Mouse (Mus musculus): ENCODE measurements around the gene Myo18a.
A peak's percentile ranks its signal among the peaks of the same experiment; 100 is the strongest.

Myo18a gene

GRCm38 (mm10) chr11:77771879-77772713 is 9.1 kb downstream of the Myo18a start:
- DNase-seq (ENCODE audit: low spot score in 2 of 2): no peak

GRCm38 (mm10) chr11:77775701-77776400 is 12.8 kb downstream of the Myo18a start:
- DNase-seq (ENCODE audit: low spot score in 2 of 2): no peak

- no peak for DNase-seq (ENCODE audit: low spot score in 2 of 2)
Measured at GRCm38 (mm10) chr11:77777436-77777835, 14.4 kb downstream of the Myo18a start.

DNA sequence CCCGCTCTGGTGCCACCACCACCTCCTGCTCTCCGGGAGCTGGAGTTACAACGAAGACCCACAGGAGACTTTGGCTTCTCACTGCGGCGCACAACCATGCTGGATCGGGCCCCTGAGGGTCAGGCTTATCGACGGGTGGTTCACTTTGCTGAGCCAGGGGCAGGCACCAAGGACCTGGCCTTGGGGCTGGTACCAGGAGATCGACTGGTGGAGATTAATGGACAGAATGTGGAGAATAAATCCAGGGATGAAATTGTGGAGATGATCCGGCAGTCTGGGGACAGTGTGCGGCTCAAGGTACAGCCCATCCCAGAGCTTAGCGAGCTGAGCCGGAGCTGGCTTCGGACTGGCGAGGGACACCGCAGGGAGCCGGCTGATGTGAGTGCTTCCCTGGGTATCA is 14.9 kb downstream of the Myo18a start:
- DNase-seq (ENCODE audit: low spot score in 2 of 2): no peak

- no peak for DNase-seq (ENCODE audit: low spot score in 2 of 2)
Measured at GRCm38 (mm10) chr11:77779240-77779639, 16.2 kb downstream of the Myo18a start.

DNA sequence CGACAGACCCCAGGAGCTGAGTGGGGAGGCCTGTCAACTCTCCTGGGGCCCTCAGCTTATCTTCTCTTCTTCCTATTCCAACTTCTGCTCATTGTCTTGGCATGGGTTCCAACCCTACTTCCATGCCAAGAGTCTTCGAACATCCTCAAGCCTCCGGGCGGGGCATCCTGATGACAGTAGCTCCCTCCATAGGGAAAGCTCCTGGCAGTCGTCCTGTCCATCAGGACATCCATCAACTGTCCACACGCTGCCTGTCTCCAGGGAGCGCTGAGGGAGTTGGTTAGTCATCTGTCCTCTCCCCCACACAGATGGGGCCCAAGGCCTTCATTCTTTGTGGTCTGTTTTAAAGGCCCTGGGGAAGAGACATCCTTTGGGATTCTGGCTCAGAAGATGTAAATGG is 18.0 kb downstream of the Myo18a start:
- no peak for DNase-seq (ENCODE audit: low spot score in 2 of 2)

GRCm38 (mm10) chr11:77782104-77782815 is 19.2 kb downstream of the Myo18a start:
- DNase-seq (ENCODE audit: low spot score in 2 of 2): no peak

DNA sequence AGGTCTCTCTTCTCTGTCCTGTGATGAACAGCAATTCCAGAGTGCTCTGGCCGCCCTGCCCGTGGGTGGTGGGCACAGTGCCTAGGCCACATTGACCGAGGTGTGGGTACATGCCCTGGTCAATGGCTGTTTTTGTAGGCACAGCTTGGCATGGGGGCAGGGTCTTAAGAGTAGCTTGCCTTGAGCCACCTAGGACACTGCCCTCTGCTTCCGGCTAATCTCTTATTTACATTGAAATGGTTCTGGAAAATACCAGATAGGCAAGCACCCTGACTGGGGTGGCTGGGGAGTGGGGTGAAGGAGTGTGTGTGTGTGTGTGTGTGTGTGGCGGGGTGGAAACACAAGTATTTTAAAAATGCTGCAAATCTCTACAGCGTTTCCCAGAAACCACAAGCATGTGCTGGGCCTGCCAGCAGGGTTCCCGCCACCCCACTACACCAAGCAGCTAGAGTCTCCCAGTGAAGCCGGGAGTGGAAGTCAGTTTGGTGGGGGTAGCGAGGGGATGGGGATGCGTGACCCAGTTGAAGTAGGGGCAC is 20.2 kb downstream of the Myo18a start:
- no peak for DNase-seq (ENCODE audit: low spot score in 2 of 2)

DNA sequence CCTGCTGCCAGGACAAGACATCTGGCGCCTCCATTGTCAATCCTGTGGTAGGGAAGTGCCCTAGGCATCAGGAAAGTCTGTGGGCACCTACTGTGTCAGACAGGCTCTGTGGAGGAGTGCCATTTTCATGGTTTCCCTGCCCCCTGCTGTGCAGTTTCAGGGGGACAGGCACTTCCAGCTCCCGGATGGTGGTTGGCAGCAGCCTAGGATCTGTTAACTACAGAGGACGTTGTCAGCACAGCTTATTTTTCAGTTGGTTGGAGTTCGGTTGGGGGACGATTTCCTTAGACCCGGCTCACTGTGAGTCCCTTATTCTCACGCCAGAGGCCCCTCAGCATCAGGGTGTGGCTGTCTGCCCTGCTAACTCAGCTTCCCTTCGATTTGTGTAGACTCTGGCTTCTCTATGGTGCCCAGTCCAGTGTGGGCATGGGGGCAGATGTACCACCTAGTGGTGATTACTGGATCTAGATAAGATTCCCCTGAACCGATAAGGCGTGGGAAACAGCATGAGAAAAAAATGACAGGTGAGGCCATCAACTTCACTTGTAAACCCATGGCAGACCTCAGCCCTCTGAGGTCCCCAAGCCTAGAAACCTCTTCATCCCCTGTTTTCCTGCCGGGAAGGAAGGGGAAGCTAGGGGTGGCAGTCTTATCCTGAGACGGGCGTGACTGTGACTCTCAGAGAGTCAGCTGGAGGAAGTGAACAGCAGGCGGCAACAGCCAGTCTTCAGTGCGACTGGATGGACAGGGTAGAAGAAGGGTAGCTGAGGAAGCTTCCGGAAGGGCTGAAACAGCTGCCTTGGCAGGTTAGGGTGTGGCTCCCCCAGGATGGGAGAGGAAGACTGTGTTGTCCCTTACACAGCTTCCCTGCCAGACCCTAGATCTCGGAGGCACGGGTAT is 21.0 kb downstream of the Myo18a start:
- peak in 1 of 2 experiments; percentile 27 for DNase-seq (ENCODE audit: low spot score in 2 of 2)

DNA sequence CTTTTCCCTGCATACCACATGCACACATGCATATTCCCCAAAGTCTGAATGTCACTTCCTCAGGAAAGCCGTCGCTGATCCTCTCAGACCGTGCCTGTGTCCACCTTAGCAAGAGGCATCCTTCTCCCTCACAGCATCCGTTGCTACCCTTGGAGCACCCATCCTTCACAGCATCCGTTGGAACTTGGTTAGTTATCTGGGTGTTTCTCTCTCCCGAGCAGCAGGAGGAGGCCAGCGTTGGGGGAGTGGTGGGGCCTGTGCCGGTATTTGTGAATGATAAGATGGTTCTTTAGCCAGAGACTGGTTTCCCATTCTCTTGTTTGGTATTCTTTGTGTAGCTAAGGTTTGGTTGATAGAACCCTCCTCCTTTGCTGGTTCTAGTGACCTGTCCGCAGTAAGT is 21.8 kb downstream of the Myo18a start:
- peak in 1 of 2 experiments; percentile 49 for DNase-seq (ENCODE audit: low spot score in 2 of 2)

- DNase-seq (ENCODE audit: low spot score in 2 of 2): no peak
Measured at GRCm38 (mm10) chr11:77785396-77785767, 22.3 kb downstream of the Myo18a start.

DNA sequence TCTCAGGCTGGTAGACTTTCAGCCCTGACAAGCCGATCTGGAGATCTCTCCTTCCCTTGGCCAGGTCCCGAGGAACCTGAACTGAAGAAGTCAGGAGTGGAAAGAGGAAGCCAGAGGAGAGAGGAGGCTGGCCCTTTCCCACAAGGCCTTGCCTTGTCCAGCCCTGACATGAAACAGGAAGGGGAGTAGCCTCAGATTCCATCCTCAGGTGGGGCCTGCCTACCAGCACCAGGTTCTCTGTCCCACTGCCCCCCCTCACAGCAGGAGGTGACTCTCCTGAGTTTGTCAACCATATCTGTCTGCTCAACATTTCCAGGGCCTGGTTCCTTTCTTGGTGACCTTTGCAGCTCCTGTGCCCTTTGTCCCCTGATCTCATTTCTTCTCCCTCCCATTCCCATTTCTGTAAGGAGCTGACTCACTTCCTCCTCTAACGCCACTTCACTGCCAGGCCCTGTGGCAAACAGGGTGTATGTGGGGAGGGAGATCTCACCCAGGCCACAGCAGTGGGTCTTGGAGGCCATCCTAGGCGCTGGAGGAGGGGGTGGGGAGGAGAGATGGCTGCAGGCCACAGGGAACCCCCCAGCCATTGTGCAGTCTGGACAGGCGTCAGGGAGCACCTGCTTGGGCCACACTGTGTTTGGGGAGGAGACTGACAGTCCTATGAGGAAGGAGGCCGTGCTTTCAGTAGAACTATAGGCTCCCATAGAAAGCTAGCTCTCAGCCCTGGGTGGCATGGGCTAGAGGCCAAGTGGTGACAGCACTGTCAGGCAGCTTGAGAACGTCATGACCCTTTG is 22.9 kb downstream of the Myo18a start:
- DNase-seq (ENCODE audit: low spot score in 2 of 2): peak in 1 of 2 experiments; percentile 29

DNA sequence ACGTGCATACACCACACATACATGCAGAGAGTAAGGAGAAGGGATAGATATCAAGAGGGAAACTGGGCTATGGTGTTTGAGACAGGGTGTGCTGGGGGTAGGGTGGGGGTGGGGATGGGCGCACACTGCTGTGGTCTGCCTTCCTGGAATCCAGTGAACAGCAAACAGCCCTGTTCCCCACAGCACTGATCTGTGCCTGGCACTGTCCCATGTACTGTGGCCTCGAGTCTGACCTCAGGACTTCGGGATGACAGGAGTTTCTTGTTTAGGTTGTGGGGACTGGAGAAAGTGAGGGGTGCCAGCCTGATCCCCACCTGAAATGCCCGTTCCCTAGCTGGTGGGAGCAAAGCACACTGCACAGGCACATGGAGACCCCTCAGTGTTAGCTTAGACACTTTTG is 24.7 kb downstream of the Myo18a start, which contains the start of gene Gm10277:
TSS of gene Gm10277 (minus strand) at position 41 of the 400 bp plus-strand sequence.
- no peak for DNase-seq (ENCODE audit: low spot score in 2 of 2)

GRCm38 (mm10) chr11:77789512-77789911 is 26.5 kb downstream of the Myo18a start:
- DNase-seq (ENCODE audit: low spot score in 2 of 2): no peak

- DNase-seq (ENCODE audit: low spot score in 2 of 2): no peak
Measured at GRCm38 (mm10) chr11:77790286-77790685, 27.2 kb downstream of the Myo18a start.

DNA sequence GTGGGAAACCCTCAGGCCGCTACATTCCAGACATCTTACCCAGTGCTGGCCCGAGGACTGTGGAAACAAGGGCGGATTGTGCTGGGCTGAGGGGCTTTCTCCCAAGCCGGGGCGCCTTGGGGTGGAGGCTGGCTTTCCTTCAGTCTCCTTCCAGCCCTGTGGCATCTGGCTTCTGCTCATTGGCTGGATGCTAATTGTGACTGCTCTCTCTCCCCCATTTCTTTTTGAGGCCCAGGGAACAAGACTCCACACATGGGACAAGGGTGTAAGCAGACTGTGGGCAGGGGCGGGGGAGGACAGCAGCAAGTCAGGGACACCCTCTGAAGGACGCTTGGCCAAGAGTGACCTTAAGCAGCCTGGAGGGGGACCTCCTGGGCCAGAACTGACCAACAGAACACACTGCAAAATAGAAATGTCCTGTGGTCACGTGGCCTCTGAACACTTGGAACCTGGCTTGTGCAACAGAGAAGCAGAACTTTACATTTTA is 28.2 kb downstream of the Myo18a start:
- DNase-seq (ENCODE audit: low spot score in 2 of 2): no peak

GRCm38 (mm10) chr11:77791752-77792565 is 28.9 kb downstream of the Myo18a start:
- peak; percentile 73 for DNase-seq (ENCODE audit: low spot score in 2 of 2)

DNA sequence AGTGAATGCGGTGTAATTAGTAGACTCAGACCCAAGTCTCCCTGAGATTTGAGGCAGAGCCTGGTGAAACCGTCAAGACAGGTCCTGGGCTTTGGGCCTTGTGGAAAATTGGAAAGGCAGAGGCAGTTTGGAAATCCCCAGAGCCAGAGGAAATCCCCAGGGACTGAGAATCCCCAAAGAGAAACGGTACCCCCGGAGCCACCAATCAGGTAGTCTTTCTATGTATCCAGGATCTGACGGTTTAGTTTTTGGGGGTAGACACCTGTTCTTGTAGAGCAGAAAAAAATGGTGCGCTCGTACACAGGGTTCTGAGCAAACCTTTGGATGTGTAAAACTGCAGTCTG is 29.5 kb downstream of the Myo18a start:
- DNase-seq (ENCODE audit: low spot score in 2 of 2): no peak

DNA sequence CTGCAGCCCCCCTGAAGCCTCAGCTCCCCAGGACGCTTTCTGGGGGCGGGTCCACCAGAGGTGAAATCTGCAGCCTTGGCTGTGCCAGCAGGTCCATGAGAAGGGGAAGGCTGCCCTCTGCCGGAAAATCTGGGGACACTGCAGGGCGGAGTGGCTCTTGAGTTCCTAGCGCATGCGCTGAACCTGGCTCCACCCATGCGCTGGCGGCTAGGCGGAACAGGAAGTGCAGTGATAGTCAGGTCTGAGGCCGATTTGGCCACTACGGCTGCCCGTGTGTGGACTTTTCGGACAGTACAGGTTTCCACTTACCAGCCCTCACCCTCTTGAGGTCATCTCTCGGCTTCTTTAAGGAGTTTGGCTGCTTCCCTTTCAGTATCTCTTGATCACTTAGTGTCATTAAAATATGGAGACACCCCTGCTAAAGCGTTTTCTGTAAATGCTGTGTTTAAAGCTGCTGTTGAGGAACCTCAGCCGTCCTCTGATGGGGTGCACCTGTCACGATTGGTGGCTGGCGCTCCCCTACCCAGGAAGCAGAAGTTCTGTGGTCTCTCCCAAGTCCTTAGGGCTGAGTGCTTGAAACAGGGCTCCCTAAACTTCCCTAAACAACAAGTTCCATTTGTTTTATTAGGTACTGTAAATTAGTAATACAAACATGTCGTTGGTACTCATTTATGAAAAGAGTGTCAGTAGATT is 30.3 kb downstream of the Myo18a start:
- peak; percentile 96 to 97 for DNase-seq (ENCODE audit: low spot score in 2 of 2)
